Mouse (Mus musculus): ENCODE results near the gene Rasal1.

- no peak for TF ChIP-seq CTCF (IDR thresholded peaks at IDR 0.05; ENCODE audit: control insufficient read depth, insufficient read depth, insufficient replicate concordance, low read depth, low read length)
- no peak for TF ChIP-seq POLR2A (IDR thresholded peaks at IDR 0.05; ENCODE audit: control insufficient read depth, low read depth, low read length)
These were observed 1.3 kb downstream of the Rasal1 start for GRCm38 (mm10) chr5:120649938-120650337.
